ENCODE assay signal across 8 mouse cellular contexts in the genomic region with DNA sequence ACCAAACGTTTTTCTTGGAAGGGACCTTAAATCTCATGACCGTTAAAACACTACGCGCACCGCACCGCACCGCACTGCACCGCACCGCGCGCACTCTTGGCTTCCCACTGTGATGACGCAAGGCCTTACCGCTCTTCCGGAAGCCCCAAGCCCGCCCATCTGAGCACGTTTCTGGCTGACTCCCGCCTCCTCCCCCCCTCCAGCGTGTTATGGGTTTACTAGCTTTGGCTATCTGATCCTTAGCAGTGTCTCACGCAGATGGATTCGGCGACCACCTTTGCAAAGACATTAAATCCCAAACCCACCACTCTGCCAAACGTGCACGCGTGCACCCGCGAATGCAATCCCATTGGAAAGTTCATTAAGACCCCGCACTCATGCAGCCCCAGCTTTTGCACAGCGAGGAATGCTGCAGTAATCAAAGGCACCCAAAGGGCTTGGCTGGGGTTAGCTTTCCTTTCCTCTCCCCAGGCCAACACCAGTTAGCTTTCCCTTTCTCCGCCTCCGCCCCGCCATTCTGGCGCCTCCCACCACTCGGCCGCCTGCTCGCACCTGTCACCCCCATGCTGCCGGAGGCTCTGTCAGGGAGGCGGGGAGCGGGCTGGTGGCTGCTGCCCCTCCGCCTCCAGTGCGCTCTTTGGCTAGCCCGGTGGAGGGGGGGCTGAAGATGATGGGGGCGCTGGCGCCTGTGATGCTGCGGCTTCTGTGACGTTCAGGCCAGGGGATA. TPM values are rescaled to one million over a fixed set of nuclear protein-coding genes. Genes with fewer than 3 reads are reported as not detected.
A peak's percentile ranks its signal among the peaks of the same experiment; 100 is the strongest.
DNase-seq lines count a peak whose midpoint lies in the region; ATAC-seq and TF ChIP-seq lines count a peak whose summit lies in the region.

A gene (minus strand): TSS at position 643 of the 727 bp plus-strand sequence.

- H3K4me3 ChIP-seq in cortical plate, adult 2 months (ENCODE audit: insufficient read depth, low read length), result peak within 1 kb of the TSS; percentile 57
- peak within 1 kb of the TSS; percentile 60 for H3K4me3 ChIP-seq in kidney, adult 2 months (ENCODE audit: insufficient read depth, low read depth, low read length)
- H3K4me3 ChIP-seq in limb, embryonic 13.5 days, result peak within 1 kb of the TSS; percentile 47
- H3K4me3 ChIP-seq in midbrain, embryonic 12.5 days, result peak within 1 kb of the TSS; percentile 54

- peak within 1 kb of the TSS; percentile 95 for H3K4me2 ChIP-seq in limb, embryonic 13.5 days (replicated peaks)
- H3K4me2 ChIP-seq in midbrain, embryonic 12.5 days (replicated peaks), result peak within 1 kb of the TSS; percentile 96

- DNase-seq in adrenal gland, adult (ENCODE audit: inconsistent age in 2 of 2, low spot score in 1 of 2), result peak; percentile 72 to 82
- DNase-seq in adrenal gland, postnatal 4 days (ENCODE audit: low spot score in 2 of 2), result no peak
- DNase-seq in heart, adult 18-20 months, result peak; percentile 61 to 62
- peak; percentile 59 for DNase-seq in kidney, adult 2 months
- peak; percentile 34 to 53 for DNase-seq in spleen, adult 18-20 months

- H3K27ac ChIP-seq in cortical plate, adult 2 months (ENCODE audit: insufficient read depth, low read length), result peak within 1 kb of the TSS; percentile 24
- no peak within 1 kb of the TSS for H3K27ac ChIP-seq in kidney, adult 2 months (ENCODE audit: insufficient read depth, low read depth, low read length)
- no peak within 1 kb of the TSS for H3K27ac ChIP-seq in limb, embryonic 13.5 days
- H3K27ac ChIP-seq in midbrain, embryonic 12.5 days (replicated peaks), result peak within 1 kb of the TSS; percentile 70; the same call in 1 of the 2 replicates

- no peaks in the 10 kb centered on the region for H3K9me3 ChIP-seq in limb, embryonic 13.5 days
- H3K9me3 ChIP-seq in midbrain, embryonic 12.5 days, result 0 out of 2 replicates have a peak, but pooled peaks cover 4% of the 10 kb centered on the region

- no peak for TF ChIP-seq POLR2A in cortical plate, adult 2 months (IDR thresholded peaks at IDR 0.05; ENCODE audit: extremely low read depth, insufficient read depth, low read length)
- no peak for TF ChIP-seq POLR2A in kidney, adult 2 months (IDR thresholded peaks at IDR 0.05; ENCODE audit: low read depth, low read length)

- peak; percentile 82 for ATAC-seq in limb, embryonic 13.5 days (ENCODE audit: low FRiP score, low read depth)
- peak; percentile 81 for ATAC-seq in midbrain, embryonic 12.5 days (ENCODE audit: low FRiP score, low read depth)

- TF ChIP-seq CTCF in cortical plate, adult 2 months (IDR thresholded peaks at IDR 0.05; ENCODE audit: extremely low read depth, insufficient read depth, low read length), result no peak
- no peak for TF ChIP-seq CTCF in kidney, adult 2 months (conservative IDR thresholded peaks at IDR 0.05; ENCODE audit: insufficient read depth, insufficient read length, low read depth, low read length)

- 2% methylated on average over 45 of the region's 45 CpGs for WGBS in kidney, adult 2 months
- 1% methylated on average over 45 of the region's 45 CpGs for WGBS in limb, embryonic 13.5 days
- whole genome bisulfite sequencing in midbrain, embryonic 12.5 days, result 1% methylated on average over 44 of the region's 45 CpGs

- H3K4me1 ChIP-seq in cortical plate, adult 2 months (ENCODE audit: control insufficient read depth, insufficient read depth, low read length), result no peaks in the 10 kb centered on the region; the same call in 1 of the 2 replicates
- peaks cover 18% of the 10 kb centered on the region for H3K4me1 ChIP-seq in kidney, adult 2 months (ENCODE audit: control insufficient read depth, insufficient read depth, low read length)
- H3K4me1 ChIP-seq in limb, embryonic 13.5 days, result peaks cover 6% of the 10 kb centered on the region
- peaks cover 7% of the 10 kb centered on the region for H3K4me1 ChIP-seq in midbrain, embryonic 12.5 days

- H3K36me3 ChIP-seq in kidney, adult 2 months (ENCODE audit: control insufficient read depth, insufficient read depth, low read length), result no peaks in the 10 kb centered on the region
- H3K36me3 ChIP-seq in limb, embryonic 13.5 days, result peaks cover 31% of the 10 kb centered on the region
- peaks cover 29% of the 10 kb centered on the region for H3K36me3 ChIP-seq in midbrain, embryonic 12.5 days

- no peaks in the 10 kb centered on the region for H3K27me3 ChIP-seq in kidney, adult 2 months (replicated peaks; ENCODE audit: control insufficient read depth, insufficient read depth, low read length)
- H3K27me3 ChIP-seq in limb, embryonic 13.5 days, result peaks cover 20% of the 10 kb centered on the region
- peaks cover 26% of the 10 kb centered on the region for H3K27me3 ChIP-seq in midbrain, embryonic 12.5 days

- H3K9ac ChIP-seq in limb, embryonic 13.5 days, result peak within 1 kb of the TSS; percentile 53
- H3K9ac ChIP-seq in midbrain, embryonic 12.5 days (replicated peaks), result peak within 1 kb of the TSS; percentile 49

RNA-seq across cellular contexts. Expression of the gene that starts here (rescaled TPM):
- total RNA-seq in adrenal gland, postnatal 4 days (2021), result not detected
- 2.5 and 2.9 TPM in 2 replicates for polyA plus RNA-seq in cortical plate, adult 2 months (2012; rRNA removed)
- not detected for total RNA-seq in heart, adult 18-20 months (2021)
- polyA plus RNA-seq in kidney, adult 2 months (2012; rRNA removed), result not detected in 2 replicates
- not detected in 2 replicates for polyA plus RNA-seq in limb, embryonic 13.5 days (2015; fragmentation: Nextera tagmentation; extraction: Ambion mirVana)
- 0.21 TPM in 1 of 2 replicates, not detected in the other for polyA plus RNA-seq in midbrain, embryonic 12.5 days (2016; fragmentation: Nextera tagmentation; extraction: Ambion mirVana)

Comparison
In these comparisons a context has a peak if more than half of its experiments do, and no peak if none do; other contexts are left out.
1. DNase-seq: peak in adrenal gland, adult (2 of 2) and spleen, adult 18-20 months (2 of 2); none in adrenal gland, postnatal 4 days (0 of 2).
2. Peak in DNase-seq in heart, adult 18-20 months; RNA of the gene not detected or under 1 TPM.
3. Peak in DNase-seq and H3K4me3 ChIP-seq in kidney, adult 2 months; RNA of the gene not detected or under 1 TPM.
4. Peak in ATAC-seq, H3K4me3 ChIP-seq, H3K9ac ChIP-seq and H3K4me2 ChIP-seq in limb, embryonic 13.5 days; RNA of the gene not detected or under 1 TPM.
5. Peak in ATAC-seq, H3K4me3 ChIP-seq, H3K27ac ChIP-seq, H3K9ac ChIP-seq and H3K4me2 ChIP-seq in midbrain, embryonic 12.5 days; RNA of the gene not detected or under 1 TPM.
6. Peak in every context shown above with its lines, with median percentiles within 50 percentile points of each other: H3K4me3 ChIP-seq.